Mouse (Mus musculus): ENCODE data around the gene Setd7.

DNA sequence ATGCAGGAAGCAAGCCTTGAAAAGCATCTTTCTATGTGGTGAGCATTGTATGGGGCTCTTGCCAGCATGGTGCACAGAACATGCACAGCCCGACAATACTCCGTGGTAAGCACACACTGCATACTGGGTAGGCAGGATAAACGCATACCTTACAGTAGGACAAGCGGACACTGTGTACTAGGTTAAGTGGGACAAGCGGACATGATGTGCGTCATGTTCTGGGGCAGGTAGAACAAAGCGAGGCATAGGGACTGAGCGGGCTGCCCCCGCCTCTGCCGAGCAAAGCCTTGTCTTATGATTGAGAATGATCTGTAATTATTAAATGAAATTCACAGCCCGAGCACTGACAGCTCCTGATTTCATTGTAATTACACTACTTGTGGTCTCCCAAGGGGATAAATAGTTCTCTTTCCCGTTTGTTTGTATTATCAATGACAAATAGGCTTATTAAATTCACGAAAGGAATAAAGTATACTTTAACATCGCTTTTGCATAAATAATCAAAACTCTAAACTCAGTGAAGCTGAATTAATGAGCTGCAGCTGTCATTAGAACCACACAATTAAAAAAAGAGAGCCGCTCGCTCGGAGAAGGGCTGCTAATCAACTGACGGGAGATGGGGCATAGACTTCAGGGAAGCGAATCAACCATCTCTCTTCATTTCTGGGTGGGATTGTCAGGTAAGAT lies 16.1 kb downstream of the Setd7 start:
- TF ChIP-seq POLR2A (IDR thresholded peaks at IDR 0.05; ENCODE audit: borderline replicate concordance, extremely low read depth, insufficient read depth, insufficient read length, poor library complexity, severe bottlenecking) (no peak), CTCF (IDR thresholded peaks at IDR 0.05; ENCODE audit: borderline replicate concordance, extremely low read depth, insufficient read depth, insufficient read length) (no peak)
